Mouse (Mus musculus) myocyte (in vitro differentiated cells): ENCODE measurements around the gene Zfp9.

ENCODE experiments used
- MYOD1 ChIP-seq, 3 experiments: IDR thresholded peaks; one replicate each; pipeline ENCODE4 v1.6.1; 2011; ENCODE audit warnings: control low read depth in 2 of 3, low read depth in 2 of 3, mild to moderate bottlenecking in 2 of 3, moderate library complexity in 1 of 3; ENCODE audit not compliant: insufficient read length in 2 of 3, control insufficient read depth in 1 of 3
- MYOG ChIP-seq, 3 experiments: IDR thresholded peaks; one replicate each; pipeline ENCODE4 v1.6.1; 2011; ENCODE audit warnings: control low read depth in 2 of 3, low read depth in 2 of 3, mild to moderate bottlenecking in 2 of 3; ENCODE audit not compliant: insufficient read length in 2 of 3, control insufficient read depth in 1 of 3, insufficient read depth in 1 of 3
- POLR2A ChIP-seq: IDR thresholded peaks from one replicate; pipeline ENCODE4 v1.6.1; 2011; ENCODE audit warnings: low read depth, mild to moderate bottlenecking, control low read depth, moderate library complexity; ENCODE audit not compliant: insufficient read length
- POLR2AphosphoS2 ChIP-seq: IDR thresholded peaks from one replicate; pipeline ENCODE4 v1.6.1; 2011; ENCODE audit warnings: low read depth, control low read depth; ENCODE audit not compliant: insufficient read length

- TF ChIP-seq POLR2A (no peak), MYOG (IDR thresholded peaks at IDR 0.05; ENCODE audit: control insufficient read depth in 1 of 3, insufficient read depth in 1 of 3, insufficient read length in 2 of 3, low read depth in 2 of 3) (no peak), MYOD1 (IDR thresholded peaks at IDR 0.05; ENCODE audit: control insufficient read depth in 1 of 3, insufficient read length in 2 of 3, low read depth in 2 of 3) (no peak), POLR2AphosphoS2 (no peak)
Observed at GRCm38 (mm10) chr6:118482125-118482524, 3.0 kb upstream of the Zfp9 start.
